Mouse (Mus musculus) MEL (cell line): Measurements from ENCODE around the gene Unc119b.

Source experiments
- CTCF ChIP-seq, 3 experiments: IDR thresholded peaks in 2 of 3; conservative IDR thresholded peaks in 1 of 3; 2 replicates each; pipeline ENCODE4 v1.5.1; 2011 to 2012; ENCODE audit warnings: low read length in 3 of 3, low read depth in 2 of 3, mild to moderate bottlenecking in 2 of 3, improper control_type of control experiment in 1 of 3, inconsistent platforms in 1 of 3, mixed read lengths in 1 of 3, moderate library complexity in 1 of 3; ENCODE audit not compliant: control insufficient read depth in 1 of 3, insufficient read depth in 1 of 3, poor library complexity in 1 of 3, severe bottlenecking in 1 of 3
- GABPA ChIP-seq: IDR thresholded peaks from 2 replicates; pipeline ENCODE4 v1.6.1; 2012; ENCODE audit warnings: low read depth, mild to moderate bottlenecking, inconsistent platforms, low read length, improper control_type of control experiment, moderate library complexity
- POLR2AphosphoS2 ChIP-seq: IDR thresholded peaks from 2 replicates; pipeline ENCODE4 v1.6.1; 2011; ENCODE audit warnings: low read length, improper control_type of control experiment

DNA sequence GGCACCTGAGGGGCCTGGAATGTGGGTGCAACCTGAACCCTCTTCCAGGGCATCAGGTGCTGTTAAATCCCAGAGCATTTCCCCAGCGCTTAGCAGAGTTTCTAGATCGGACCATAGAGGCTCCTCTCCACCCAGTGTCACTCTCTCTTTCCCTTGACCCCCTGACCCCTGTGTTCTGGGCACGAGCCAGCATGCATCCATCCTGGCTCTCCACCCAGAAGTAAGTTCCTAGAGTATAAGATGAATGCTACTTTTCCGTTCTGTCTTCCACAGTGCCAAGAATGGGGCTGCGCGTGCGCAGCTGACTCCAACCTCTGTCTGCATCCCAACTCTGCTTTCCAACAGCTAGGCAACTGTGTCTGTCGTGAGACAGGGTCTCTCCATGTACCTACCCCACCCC lies 35.4 kb upstream of the Unc119b start:
- TF ChIP-seq CTCF (IDR thresholded peaks at IDR 0.05 in 2 of 3, conservative IDR thresholded peaks at IDR 0.05 in 1 of 3; ENCODE audit: control insufficient read depth in 1 of 3, insufficient read depth in 1 of 3, low read depth in 2 of 3, low read length in 3 of 3, poor library complexity in 1 of 3, severe bottlenecking in 1 of 3) (no peak), POLR2AphosphoS2 (no peak), GABPA (no peak)
